8 mouse cellular contexts compared by ENCODE assay signal in genomic region chr4:46535094-46535830, GRCm38 (mm10). TPM values are rescaled to one million over a fixed set of nuclear protein-coding genes. Genes with fewer than 3 reads are reported as not detected.
DNase-seq lines count a peak whose midpoint lies in the region; ATAC-seq and TF ChIP-seq lines count a peak whose summit lies in the region.

No protein-coding gene starts in this region.

- no peaks in the 10 kb centered on the region for H3K4me1 ChIP-seq in brown adipose tissue, adult 24 weeks (ENCODE audit: control insufficient read depth, insufficient read depth, insufficient read length, low read length)
- peaks cover 16% of the 10 kb centered on the region for H3K4me1 ChIP-seq in hindbrain, embryonic 12.5 days
- H3K4me1 ChIP-seq in lung, embryonic 14.5 days (ENCODE audit: insufficient read depth), result peaks cover 4% of the 10 kb centered on the region; the same call in 1 of the 2 replicates
- peaks cover 5% of the 10 kb centered on the region for H3K4me1 ChIP-seq in small intestine, adult 2 months (ENCODE audit: control insufficient read depth, insufficient read depth, insufficient read length, low read length)

- WGBS in hindbrain, embryonic 12.5 days, result 8% methylated on average over 16 of the region's 16 CpGs
- WGBS in lung, embryonic 14.5 days, result 4% methylated on average over 16 of the region's 16 CpGs
- 3% methylated on average over 16 of the region's 16 CpGs for WGBS in small intestine, adult 2 months

- DNase-seq in embryo, embryonic 10.5 days (ENCODE audit: low spot score), result peak; percentile 21
- no peak for DNase-seq in embryo, embryonic 9.5 days (ENCODE audit: extremely low spot score)
- no peak for DNase-seq in lung, embryonic 14.5 days
- DNase-seq in layer of hippocampus, postnatal 14 days (ENCODE audit: low spot score in 2 of 2), result no peak
- DNase-seq in gastrocnemius, postnatal 36 days, result no peak

- TF ChIP-seq POLR2A in small intestine, adult 2 months (IDR thresholded peaks at IDR 0.05; ENCODE audit: low read depth, low read length), result peak; percentile 15; the same call in 1 of the 2 replicates

- TF ChIP-seq CTCF in lung, embryonic 14.5 days (IDR thresholded peaks at IDR 0.05; ENCODE audit: low read depth), result no peak
- TF ChIP-seq CTCF in small intestine, adult 2 months (IDR thresholded peaks at IDR 0.05; ENCODE audit: extremely low read depth, insufficient read length, insufficient replicate concordance, low read depth, low read length), result no peak

- H3K36me3 ChIP-seq in hindbrain, embryonic 12.5 days, result no peaks in the 10 kb centered on the region
- no peaks in the 10 kb centered on the region for H3K36me3 ChIP-seq in lung, embryonic 14.5 days (ENCODE audit: insufficient read depth)
- H3K36me3 ChIP-seq in small intestine, adult 2 months (ENCODE audit: control insufficient read depth, insufficient read depth, low read length), result peaks cover 46% of the 10 kb centered on the region

- peaks cover 60% of the 10 kb centered on the region for H3K27me3 ChIP-seq in hindbrain, embryonic 12.5 days
- peaks cover 55% of the 10 kb centered on the region for H3K27me3 ChIP-seq in lung, embryonic 14.5 days (ENCODE audit: insufficient read depth, low read length)
- no peaks in the 10 kb centered on the region for H3K27me3 ChIP-seq in small intestine, adult 2 months (ENCODE audit: control insufficient read depth, insufficient read depth, low read length)

- intact Hi-C loops in gastrocnemius, postnatal 36 days (cut with DNase I), result no loop called here

- H3K27ac ChIP-seq in brown adipose tissue, adult 24 weeks (replicated peaks; ENCODE audit: low read depth, low read length), result peak overlapping the region; percentile 28; the same call in 1 of the 2 replicates
- H3K27ac ChIP-seq in hindbrain, embryonic 12.5 days, result no peak overlapping the region
- H3K27ac ChIP-seq in lung, embryonic 14.5 days (ENCODE audit: low read depth), result no peak overlapping the region
- H3K27ac ChIP-seq in small intestine, adult 2 months (ENCODE audit: insufficient read depth, low read depth, low read length), result peak overlapping the region; percentile 98

- peak overlapping the region; percentile 73 for H3K4me3 ChIP-seq in brown adipose tissue, adult 24 weeks (ENCODE audit: insufficient read depth, low read depth, low read length)
- H3K4me3 ChIP-seq in hindbrain, embryonic 12.5 days, result peak overlapping the region; percentile 43
- H3K4me3 ChIP-seq in lung, embryonic 14.5 days (ENCODE audit: low read depth, low read length), result peak overlapping the region; percentile 43
- peak overlapping the region; percentile 76 for H3K4me3 ChIP-seq in small intestine, adult 2 months (ENCODE audit: low read depth, low read length)

- H3K4me2 ChIP-seq in hindbrain, embryonic 12.5 days (replicated peaks), result peak overlapping the region; percentile 66
- peak overlapping the region; percentile 73 for H3K4me2 ChIP-seq in lung, embryonic 14.5 days

- peak; percentile 29; the same call in 1 of the 2 replicates for ATAC-seq in hindbrain, embryonic 12.5 days (ENCODE audit: low FRiP score)
- ATAC-seq in lung, embryonic 14.5 days (ENCODE audit: insufficient read depth), result no peak

- H3K9ac ChIP-seq in hindbrain, embryonic 12.5 days, result peak overlapping the region; percentile 46; the same call in 1 of the 2 replicates
- H3K9ac ChIP-seq in lung, embryonic 14.5 days, result peak overlapping the region; percentile 40

- no peaks in the 10 kb centered on the region for H3K9me3 ChIP-seq in hindbrain, embryonic 12.5 days (replicated peaks)
- H3K9me3 ChIP-seq in lung, embryonic 14.5 days (ENCODE audit: low read depth, low read length), result no peaks in the 10 kb centered on the region

RNA-seq across cellular contexts. Expression of gene Trim14, which starts 0.7 kb away (rescaled TPM):
- polyA plus RNA-seq in brown adipose tissue, adult 24 weeks (2012; ENCODE audit: insufficient read depth, insufficient read length, missing spikeins), result 3.3 and 3.5 TPM in 2 replicates
- 0.95 and 1.7 TPM in 2 replicates for polyA plus RNA-seq in hindbrain, embryonic 12.5 days (2016; fragmentation: Nextera tagmentation; extraction: Ambion mirVana)
- 1.7 and 3.1 TPM in 2 replicates for polyA plus RNA-seq in lung, embryonic 14.5 days (2014; fragmentation: Nextera tagmentation; extraction: Ambion mirVana)
- polyA plus RNA-seq in small intestine, adult 2 months (2012; rRNA removed), result 24.9 and 58.2 TPM in 2 replicates
- total RNA-seq in layer of hippocampus, postnatal 14 days (2021), result 1 to 10 TPM in 1 of 2 experiments, under 1 TPM in 1; 0.69 to 1.5 TPM
- total RNA-seq in gastrocnemius, postnatal 36 days (2021), result under 1 TPM; 0.36 to 0.37 TPM

RNA-seq across cellular contexts. Expression of gene Nans, which starts 46.2 kb away (rescaled TPM):
- 5.3 and 11.4 TPM in 2 replicates for polyA plus RNA-seq in brown adipose tissue, adult 24 weeks (2012; ENCODE audit: insufficient read depth, insufficient read length, missing spikeins)
- 74.3 and 76.5 TPM in 2 replicates for polyA plus RNA-seq in hindbrain, embryonic 12.5 days (2016; fragmentation: Nextera tagmentation; extraction: Ambion mirVana)
- polyA plus RNA-seq in lung, embryonic 14.5 days (2014; fragmentation: Nextera tagmentation; extraction: Ambion mirVana), result 75.8 and 77.9 TPM in 2 replicates
- 21.2 and 36.0 TPM in 2 replicates for polyA plus RNA-seq in small intestine, adult 2 months (2012; rRNA removed)
- 10 to 100 TPM; 24.0 to 24.6 TPM for total RNA-seq in layer of hippocampus, postnatal 14 days (2021)
- 10 to 100 TPM; 15.6 to 18.0 TPM for total RNA-seq in gastrocnemius, postnatal 36 days (2021)

Comparison
In these comparisons a context has a peak if more than half of its experiments do, and no peak if none do; other contexts are left out.
1. H3K27ac ChIP-seq: peak in brown adipose tissue, adult 24 weeks (single experiment) and small intestine, adult 2 months (single experiment); none in hindbrain, embryonic 12.5 days (single experiment) and lung, embryonic 14.5 days (single experiment).
2. Peak in every context shown above with its lines, with median percentiles within 50 percentile points of each other: H3K4me3 ChIP-seq.